Mouse (Mus musculus): ENCODE measurements around the gene Tmem163.

The Tmem163 gene

DNA sequence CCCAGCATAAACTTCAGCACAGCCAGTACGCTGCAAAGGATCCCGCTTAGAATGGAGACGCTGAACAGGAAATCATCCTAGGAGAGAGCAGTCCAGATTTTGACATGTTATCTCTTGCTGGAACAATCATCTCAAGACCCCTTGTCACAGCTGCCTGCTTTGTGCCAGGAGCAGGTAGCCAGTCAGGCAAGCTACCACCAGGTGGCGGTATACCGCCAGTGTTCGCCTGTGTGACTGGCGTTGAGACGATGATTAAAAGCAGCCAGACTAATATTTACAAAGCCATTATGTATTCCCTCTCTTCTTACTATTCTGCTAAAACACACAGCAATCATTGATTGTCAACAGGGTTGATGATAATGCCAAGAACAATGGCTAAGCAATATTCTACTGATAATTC is 179.1 kb downstream of the Tmem163 start:
- DNase-seq (ENCODE audit: low read depth, low spot score): peak; percentile 77

- peak; percentile 36 for DNase-seq (ENCODE audit: low read depth, low spot score)
Observed at GRCm38 (mm10) chr1:127498746-127499145, 180.6 kb downstream of the Tmem163 start.

DNA sequence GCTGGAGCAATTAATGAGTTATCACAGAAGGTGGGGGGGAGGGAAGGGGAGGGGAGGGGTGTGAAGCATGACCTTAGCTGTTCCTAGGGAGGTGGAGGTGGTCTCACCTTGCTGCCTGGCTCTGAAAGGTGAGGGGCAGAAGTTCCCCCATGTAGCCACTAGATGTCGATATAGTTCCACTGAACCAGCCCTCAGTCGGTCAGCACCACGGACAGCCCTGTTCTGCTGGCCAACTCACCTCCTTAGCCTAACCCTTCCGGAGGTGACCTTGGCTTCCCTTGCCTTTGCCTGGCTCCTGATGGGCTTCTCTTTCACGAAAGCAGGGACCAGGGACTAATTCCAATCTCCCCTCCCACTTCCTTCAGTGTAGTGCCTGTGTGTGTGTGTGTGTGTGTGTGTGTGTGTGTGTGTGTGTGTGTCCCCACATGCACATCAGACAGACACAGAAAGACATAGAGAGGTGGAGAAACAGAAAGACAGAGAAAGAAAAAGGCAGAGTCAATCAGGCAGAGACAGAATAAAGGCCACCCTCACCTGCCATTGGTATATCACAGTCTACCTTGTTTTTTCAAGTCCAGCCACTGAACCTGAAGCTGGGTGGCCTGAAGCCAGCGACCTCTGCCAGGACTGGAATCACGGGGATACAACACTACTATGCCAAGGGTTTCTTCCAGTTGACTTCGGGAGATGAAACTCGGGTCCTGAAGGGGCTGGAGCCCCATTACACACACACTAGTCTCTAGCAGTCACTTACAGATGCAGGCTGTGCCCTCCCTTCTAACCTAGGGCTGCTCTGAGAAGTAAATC is 182.4 kb downstream of the Tmem163 start:
- peak; percentile 78 for DNase-seq (ENCODE audit: low read depth, low spot score)

GRCm38 (mm10) chr1:127487161-127487560 is 192.2 kb downstream of the Tmem163 start:
- DNase-seq (ENCODE audit: low read depth, low spot score): peak; percentile 66

- peak; percentile 70 for DNase-seq (ENCODE audit: low read depth, low spot score)
Observed at GRCm38 (mm10) chr1:127484826-127485225, 194.5 kb downstream of the Tmem163 start.

GRCm38 (mm10) chr1:127484188-127484587 is 195.2 kb downstream of the Tmem163 start:
- DNase-seq (ENCODE audit: low read depth, low spot score): peak; percentile 57

- DNase-seq (ENCODE audit: low read depth, low spot score): no peak
Observed at GRCm38 (mm10) chr1:127482911-127483310, 196.4 kb downstream of the Tmem163 start.

GRCm38 (mm10) chr1:127475756-127476155 is 203.6 kb downstream of the Tmem163 start:
- no peak for DNase-seq (ENCODE audit: low read depth, low spot score)

DNA sequence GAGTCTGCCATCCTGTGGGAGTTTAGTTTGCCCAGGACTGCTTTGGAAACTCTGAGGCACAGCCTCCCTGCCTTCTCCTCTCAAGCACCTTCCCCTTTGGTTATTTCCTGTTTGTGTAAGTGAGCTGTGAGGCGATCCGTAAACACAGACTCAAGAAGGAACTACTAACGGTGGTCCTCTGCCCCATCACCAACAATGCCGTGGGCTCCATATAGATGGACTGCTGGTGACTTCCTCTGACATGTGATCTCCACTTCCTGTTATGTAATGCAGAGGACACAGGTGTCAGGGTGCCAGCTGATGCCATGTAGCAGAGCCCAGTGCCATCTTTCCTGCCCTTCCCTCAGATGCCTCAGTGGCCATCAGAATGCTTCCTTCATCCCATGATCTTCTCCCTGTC is 209.2 kb downstream of the Tmem163 start:
- no peak for DNase-seq (ENCODE audit: low read depth, low spot score)

- DNase-seq (ENCODE audit: low read depth, low spot score): no peak
Observed at GRCm38 (mm10) chr1:127467238-127467637, 212.1 kb downstream of the Tmem163 start.

DNA sequence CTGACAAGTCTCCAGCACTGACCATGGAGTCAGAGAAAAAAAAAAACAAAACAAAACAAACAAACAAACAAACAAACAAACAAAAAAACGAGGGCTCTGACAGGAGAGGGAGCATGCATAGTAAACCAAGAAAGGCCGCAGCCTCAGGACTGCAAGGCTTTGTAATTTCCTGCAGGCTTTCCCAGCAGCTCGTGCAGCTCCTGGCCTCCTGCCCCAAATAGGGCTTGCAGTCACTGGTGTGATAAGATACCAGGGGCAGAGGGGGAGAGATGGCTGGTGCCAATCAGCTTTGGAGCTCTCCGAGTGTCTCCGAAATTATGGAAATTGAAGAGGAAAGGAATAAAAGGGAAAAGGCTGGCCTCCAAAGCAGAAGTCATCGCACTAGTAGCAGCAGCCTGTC is 214.1 kb downstream of the Tmem163 start:
- DNase-seq (ENCODE audit: low read depth, low spot score): no peak

DNA sequence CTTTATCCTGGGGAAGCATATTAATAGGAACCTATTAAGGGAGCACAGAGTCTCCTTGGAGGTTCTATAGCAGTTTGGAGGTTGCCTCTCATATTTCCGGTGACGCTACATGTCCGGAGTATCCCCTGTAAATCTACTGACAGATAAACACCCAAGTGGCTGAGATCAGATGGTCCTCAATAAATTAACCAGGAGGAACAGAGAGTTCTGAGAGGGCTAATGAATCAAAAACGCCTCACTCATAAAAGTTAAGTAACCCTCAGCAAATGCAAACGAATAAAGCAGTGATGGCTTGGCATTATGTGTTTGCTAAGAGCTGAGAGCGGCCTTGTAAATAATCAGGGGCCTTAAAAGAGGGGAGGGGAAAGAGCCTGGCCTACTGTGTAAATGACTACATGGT is 215.3 kb downstream of the Tmem163 start:
- DNase-seq (ENCODE audit: low read depth, low spot score): no peak

- no peak for DNase-seq (ENCODE audit: low read depth, low spot score)
Observed at GRCm38 (mm10) chr1:127461017-127461416, 218.3 kb downstream of the Tmem163 start.

GRCm38 (mm10) chr1:127459576-127459975 is 219.8 kb downstream of the Tmem163 start:
- DNase-seq (ENCODE audit: low read depth, low spot score): peak; percentile 26

GRCm38 (mm10) chr1:127459015-127459451 is 220.3 kb downstream of the Tmem163 start:
- DNase-seq (ENCODE audit: low read depth, low spot score): peak; percentile 68

DNA sequence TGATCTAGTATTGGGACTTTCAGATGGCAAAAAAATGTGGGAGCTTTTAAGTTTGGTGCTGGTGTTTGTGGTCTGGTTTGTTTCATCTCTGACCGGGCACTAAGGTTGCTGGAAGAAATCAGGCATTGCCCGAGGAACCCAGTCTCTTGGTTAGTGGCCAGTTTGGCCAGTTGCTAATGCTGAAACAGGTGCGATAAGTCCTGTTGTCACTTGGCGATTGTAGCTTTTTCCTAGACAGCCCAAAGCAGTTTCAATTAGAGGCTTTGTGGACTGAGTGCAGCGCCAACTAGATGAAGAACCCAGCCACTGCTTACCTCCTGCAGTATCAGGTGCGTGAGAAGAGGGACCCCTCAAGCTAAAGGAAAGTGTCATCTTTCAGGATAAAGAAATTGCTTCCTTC is 226.0 kb downstream of the Tmem163 start:
- DNase-seq (ENCODE audit: low read depth, low spot score): no peak

DNA sequence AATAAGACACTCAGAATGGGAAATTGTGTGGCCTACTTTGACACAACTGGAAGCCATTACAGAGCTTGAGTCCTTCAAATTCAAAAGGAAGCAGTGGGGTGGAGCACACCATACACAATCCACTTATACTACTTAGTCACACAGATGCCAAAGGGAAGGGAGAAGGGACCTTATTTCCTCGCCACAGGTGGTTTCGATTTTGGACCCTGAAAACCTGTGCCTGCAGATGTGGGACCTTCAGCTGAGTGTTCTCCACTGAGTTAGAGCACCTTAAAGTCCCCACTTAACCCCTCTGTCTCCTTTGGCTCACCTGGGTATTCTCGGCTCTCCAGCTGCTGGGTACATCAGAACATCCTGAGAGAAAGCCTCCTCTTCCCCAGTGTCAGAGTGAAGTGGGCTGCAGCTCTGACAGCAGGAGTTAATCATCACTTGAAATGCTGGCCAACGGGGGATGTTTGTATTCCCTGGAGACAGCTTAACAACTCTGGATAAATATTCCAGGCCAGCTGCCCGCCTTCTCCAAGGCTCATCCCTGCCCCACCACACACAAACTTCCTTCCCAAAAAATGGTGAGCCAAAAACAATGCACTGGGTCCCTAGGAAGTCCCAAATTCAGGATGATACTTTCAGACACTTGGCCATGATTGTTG is 234.4 kb downstream of the Tmem163 start:
- no peak for DNase-seq (ENCODE audit: low read depth, low spot score)

DNA sequence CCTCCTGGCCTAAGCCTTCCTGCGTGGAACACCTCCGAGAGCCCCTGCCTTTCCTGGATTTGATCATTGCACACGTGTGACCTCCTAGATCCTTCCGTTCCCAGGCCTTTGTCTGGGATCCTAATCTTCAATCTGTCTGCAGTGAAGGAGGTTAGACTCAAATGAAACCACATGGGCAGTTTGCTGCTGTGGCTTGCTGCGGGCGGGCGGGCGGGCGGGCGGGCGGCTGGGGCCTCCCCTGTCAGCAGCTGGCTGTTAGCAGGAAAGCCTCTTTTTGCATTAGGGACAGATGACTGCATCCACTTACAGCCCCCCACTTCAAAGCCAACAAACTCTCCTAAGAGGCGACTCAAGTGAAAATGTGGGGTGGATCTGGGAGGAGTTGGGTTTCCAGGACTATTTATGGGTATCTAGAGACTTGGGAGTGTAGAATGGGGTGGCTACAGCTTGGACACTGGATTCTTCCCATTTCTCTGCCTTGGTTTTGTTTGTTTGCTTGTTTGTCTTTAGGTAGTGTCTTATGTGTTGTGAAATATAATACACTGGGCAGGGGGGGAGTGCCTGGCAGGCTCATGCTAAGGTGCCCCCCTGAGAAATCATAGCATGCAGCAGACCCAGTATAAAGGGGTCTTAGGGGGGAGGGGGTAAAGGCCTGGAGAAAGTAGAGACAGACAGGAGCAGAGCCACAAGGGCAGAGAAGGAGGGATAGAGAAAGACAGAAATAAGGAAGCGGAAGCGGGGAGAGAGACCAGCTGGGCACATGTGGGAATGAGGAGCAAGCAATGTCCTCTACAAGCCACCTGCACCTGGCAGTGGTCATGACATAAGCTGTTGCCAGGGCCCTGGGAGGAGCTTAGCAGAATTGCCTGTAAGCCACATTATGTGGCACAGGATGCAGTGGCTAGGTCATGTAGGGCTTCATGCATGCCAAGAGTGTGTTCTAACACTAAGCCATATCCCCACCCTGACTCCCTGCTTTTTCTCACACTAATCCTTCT is 236.2 kb downstream of the Tmem163 start:
- DNase-seq (ENCODE audit: low read depth, low spot score): no peak

DNA sequence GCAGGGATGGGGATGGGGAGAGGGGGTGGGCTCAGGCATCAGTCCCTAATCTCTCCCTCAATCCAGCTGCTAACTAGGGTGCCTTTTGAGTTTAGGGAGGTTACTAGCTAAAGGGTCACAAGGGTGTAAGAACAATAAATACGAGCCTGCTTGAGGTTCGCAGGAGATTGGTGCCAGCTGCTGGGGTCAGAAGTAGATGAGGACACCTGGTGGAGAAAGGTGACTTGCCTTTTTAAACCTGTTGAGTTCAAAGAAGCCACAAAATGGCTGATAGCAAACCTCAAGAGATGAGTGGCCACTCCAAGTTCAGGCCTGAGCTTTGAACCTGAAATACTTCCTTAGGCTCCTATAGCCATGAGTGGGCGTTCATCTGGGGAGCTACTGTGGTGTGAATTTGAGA is 237.6 kb downstream of the Tmem163 start:
- no peak for DNase-seq (ENCODE audit: low read depth, low spot score)

DNA sequence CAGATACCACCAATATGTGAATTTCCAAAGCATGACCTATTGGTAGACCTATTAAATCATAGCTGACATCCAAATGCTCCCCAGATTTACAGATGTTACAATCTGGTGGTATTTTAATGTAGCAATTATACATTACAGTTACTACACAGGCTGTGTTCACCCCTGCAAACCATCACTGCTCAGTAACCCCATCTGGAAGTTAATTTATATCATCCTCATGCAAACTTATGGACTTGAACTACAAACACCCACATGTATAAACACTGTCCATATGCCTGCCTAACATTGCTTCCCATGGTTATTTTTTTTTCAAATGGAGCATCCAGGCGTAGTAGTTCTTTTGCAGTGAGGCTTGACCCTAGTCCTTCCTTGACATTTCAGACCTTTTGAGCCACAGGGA is 238.3 kb downstream of the Tmem163 start:
- no peak for DNase-seq (ENCODE audit: low read depth, low spot score)

- no peak for DNase-seq (ENCODE audit: low read depth, low spot score)
Observed at GRCm38 (mm10) chr1:127439452-127439891, 239.9 kb downstream of the Tmem163 start.

GRCm38 (mm10) chr1:127437091-127437490 is 242.3 kb downstream of the Tmem163 start:
- peak; percentile 48 for DNase-seq (ENCODE audit: low read depth, low spot score)

All from ES-CJ7 (cell line).